In the genomic region with DNA sequence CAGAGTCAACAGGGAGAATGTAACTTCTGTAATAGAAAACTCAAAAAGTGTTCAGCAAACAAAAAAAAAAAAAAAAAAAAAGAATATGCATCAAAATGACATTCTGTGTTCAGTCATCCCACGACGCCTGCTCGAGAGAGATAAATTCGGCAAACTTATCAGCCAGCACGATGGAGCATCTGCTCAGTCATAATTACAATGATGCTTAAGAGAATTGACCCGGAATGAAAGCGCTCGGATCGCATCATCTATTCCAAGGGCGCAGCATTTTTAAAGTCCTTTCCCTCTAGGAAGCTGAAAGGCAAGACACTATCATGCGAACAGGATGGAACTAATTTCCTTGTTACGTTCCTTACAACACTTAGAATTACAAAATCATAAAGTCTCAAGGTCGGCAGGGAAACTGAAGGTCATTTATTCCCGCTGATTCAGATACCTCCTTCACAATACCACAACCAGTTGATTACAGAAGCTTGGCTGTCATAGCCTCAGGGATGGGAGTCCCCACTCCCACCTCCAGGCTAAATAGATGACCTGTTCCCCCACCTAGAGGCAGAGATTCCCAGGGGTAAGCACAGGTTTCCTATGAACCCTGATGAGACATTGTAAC, we compare ENCODE assay signal across 19 mouse cellular contexts.
DNase-seq lines count a peak whose midpoint lies in the region; ATAC-seq and TF ChIP-seq lines count a peak whose summit lies in the region.
"Had no signal": no experiment of that assay in that cellular context is flagged by ENCODE, and none has a peak within 500 bp of the region (broad histone marks: within the 10 kb centered on the region; RNA-seq: fewer than 3 reads in every experiment).

No protein-coding gene starts in this region.

- no peaks in the 10 kb centered on the region for H3K27me3 ChIP-seq in hindbrain, embryonic 16.5 days (replicated peaks; ENCODE audit: control insufficient read depth, insufficient read depth, low read length)
- no peaks in the 10 kb centered on the region for H3K27me3 ChIP-seq in hindbrain, embryonic 11.5 days (ENCODE audit: control insufficient read depth, insufficient read depth, low read length)
- no peaks in the 10 kb centered on the region for H3K27me3 ChIP-seq in midbrain, postnatal 0 days (ENCODE audit: insufficient read depth, low read length)
- no peaks in the 10 kb centered on the region for H3K27me3 ChIP-seq in midbrain, embryonic 10.5 days (ENCODE audit: low read depth, poor library complexity, severe bottlenecking)
- H3K27me3 ChIP-seq in MEL (ENCODE audit: control insufficient read depth in 1 of 2, insufficient read depth in 2 of 2, low read length in 2 of 2) = 0 out of 4 replicates have a peak, but pooled peaks cover 0 to 2% of the 10 kb centered on the region in 2 experiments
- H3K27me3 ChIP-seq: CH12.LX; forebrain, embryonic 13.5 days; heart, embryonic 13.5 days had no signal

- no peak for DNase-seq in hindbrain, embryonic 11.5 days (ENCODE audit: low spot score)
- DNase-seq in midbrain, postnatal 0 days (ENCODE audit: low spot score) = peak; percentile 50
- DNase-seq in midbrain, embryonic 10.5 days (ENCODE audit: low spot score) = no peak
- DNase-seq in MEL (ENCODE audit: low read depth, low spot score) = peak; percentile 7
- peak; percentile 41 for DNase-seq in brain, adult 2 months (ENCODE audit: low read depth, low spot score)
- DNase-seq in right cerebral cortex, postnatal 10 days (ENCODE audit: low spot score in 2 of 2) = no peak
- DNase-seq: adrenal gland, adult 8-10 months; adrenal gland, postnatal 36 days; cerebellum, adult 18-20 months; cerebellum, adult 9-11 months; forebrain, postnatal 0 days; gastrocnemius, postnatal 25 days; heart, postnatal 4 days had no signal

- 59% methylated on average over 14 of the region's 14 CpGs for WGBS in hindbrain, embryonic 16.5 days
- whole genome bisulfite sequencing in hindbrain, embryonic 11.5 days = 89% methylated on average over 14 of the region's 14 CpGs
- WGBS in midbrain, postnatal 0 days = 77% methylated on average over 14 of the region's 14 CpGs
- 95% methylated on average over 14 of the region's 14 CpGs for WGBS in midbrain, embryonic 10.5 days

- H3K4me3 ChIP-seq in hindbrain, embryonic 16.5 days (ENCODE audit: low read length) = no peak overlapping the region
- no peak overlapping the region for H3K4me3 ChIP-seq in hindbrain, embryonic 11.5 days (ENCODE audit: low read depth, low read length)
- no peak overlapping the region for H3K4me3 ChIP-seq in midbrain, postnatal 0 days (ENCODE audit: low read depth, low read length)
- no peak overlapping the region for H3K4me3 ChIP-seq in midbrain, embryonic 10.5 days
- H3K4me3 ChIP-seq in MEL (ENCODE audit: control insufficient read depth in 1 of 2, insufficient read depth in 1 of 2, low read depth in 2 of 2, low read length in 2 of 2) = no peak overlapping the region
- H3K4me3 ChIP-seq: embryonic facial prominence, embryonic 10.5 days; forebrain, embryonic 13.5 days; heart, embryonic 13.5 days had no signal

- no peak for TF ChIP-seq POLR2A in MEL (IDR thresholded peaks at IDR 0.05; ENCODE audit: control insufficient read depth in 1 of 2, insufficient read depth in 1 of 2, low read depth in 1 of 2, low read length in 2 of 2, poor library complexity in 1 of 2)

- no peaks in the 10 kb centered on the region for H3K36me3 ChIP-seq in hindbrain, embryonic 16.5 days (ENCODE audit: control insufficient read depth, insufficient read depth, low read length)
- H3K36me3 ChIP-seq in hindbrain, embryonic 11.5 days (ENCODE audit: control insufficient read depth, insufficient read depth, low read length) = no peaks in the 10 kb centered on the region
- H3K36me3 ChIP-seq in midbrain, postnatal 0 days (ENCODE audit: insufficient read depth, low read length) = no peaks in the 10 kb centered on the region
- H3K36me3 ChIP-seq in midbrain, embryonic 10.5 days = no peaks in the 10 kb centered on the region
- no peaks in the 10 kb centered on the region for H3K36me3 ChIP-seq in MEL (ENCODE audit: control insufficient read depth in 1 of 2, insufficient read depth in 2 of 2, low read length in 2 of 2)
- H3K36me3 ChIP-seq: heart, embryonic 13.5 days had no signal

- H3K9ac ChIP-seq in hindbrain, embryonic 16.5 days (ENCODE audit: low read depth, low read length) = no peak overlapping the region
- no peak overlapping the region for H3K9ac ChIP-seq in hindbrain, embryonic 11.5 days (ENCODE audit: low read depth, low read length)
- no peak overlapping the region for H3K9ac ChIP-seq in midbrain, postnatal 0 days (replicated peaks; ENCODE audit: low read length, poor library complexity, severe bottlenecking)
- H3K9ac ChIP-seq in MEL (ENCODE audit: control insufficient read depth, low read depth, low read length, poor library complexity, severe bottlenecking) = no peak overlapping the region
- H3K9ac ChIP-seq: forebrain, embryonic 13.5 days; forebrain, postnatal 0 days; heart, embryonic 13.5 days had no signal

- ATAC-seq in hindbrain, embryonic 16.5 days = peak; percentile 30; the same call in 1 of the 2 replicates
- no peak for ATAC-seq in hindbrain, embryonic 11.5 days (ENCODE audit: low FRiP score)
- ATAC-seq in midbrain, postnatal 0 days (ENCODE audit: low FRiP score) = no peak
- ATAC-seq: forebrain, embryonic 13.5 days; forebrain, postnatal 0 days; intestine, embryonic 16.5 days had no signal

- no peaks in the 10 kb centered on the region for H3K79me2 ChIP-seq in MEL (ENCODE audit: control insufficient read depth, insufficient read depth, low read length, poor library complexity)

- H3K27ac ChIP-seq in hindbrain, embryonic 16.5 days (ENCODE audit: low read depth, low read length) = no peak overlapping the region
- H3K27ac ChIP-seq in hindbrain, embryonic 11.5 days (ENCODE audit: low read depth, low read length) = no peak overlapping the region
- H3K27ac ChIP-seq in midbrain, postnatal 0 days (ENCODE audit: low read depth, low read length) = no peak overlapping the region
- no peak overlapping the region for H3K27ac ChIP-seq in midbrain, embryonic 10.5 days (replicated peaks)
- no peak overlapping the region for H3K27ac ChIP-seq in MEL (ENCODE audit: control insufficient read depth, low read depth, low read length)
- H3K27ac ChIP-seq: embryonic facial prominence, embryonic 10.5 days; forebrain, embryonic 13.5 days; heart, embryonic 13.5 days had no signal

- TF ChIP-seq RAD21 in MEL (IDR thresholded peaks at IDR 0.05; ENCODE audit: low read depth, low read length) = no peak

- no peak for TF ChIP-seq EP300 in MEL (IDR thresholded peaks at IDR 0.05; ENCODE audit: low read depth in 1 of 2, low read length in 2 of 2)

- H3K4me2 ChIP-seq in hindbrain, embryonic 16.5 days (ENCODE audit: low read length) = no peak overlapping the region
- no peak overlapping the region for H3K4me2 ChIP-seq in hindbrain, embryonic 11.5 days (replicated peaks; ENCODE audit: low read depth, low read length)
- H3K4me2 ChIP-seq in midbrain, postnatal 0 days (ENCODE audit: low read depth, low read length, poor library complexity, severe bottlenecking) = no peak overlapping the region
- H3K4me2 ChIP-seq: forebrain, embryonic 13.5 days; heart, embryonic 13.5 days had no signal

- H3K4me1 ChIP-seq in hindbrain, embryonic 16.5 days (ENCODE audit: control insufficient read depth, insufficient read depth, low read depth, low read length) = no peaks in the 10 kb centered on the region
- H3K4me1 ChIP-seq in hindbrain, embryonic 11.5 days (replicated peaks; ENCODE audit: control insufficient read depth, insufficient read depth, low read length) = no peaks in the 10 kb centered on the region
- no peaks in the 10 kb centered on the region for H3K4me1 ChIP-seq in midbrain, postnatal 0 days (ENCODE audit: insufficient read depth, low read length)
- H3K4me1 ChIP-seq in midbrain, embryonic 10.5 days = no peaks in the 10 kb centered on the region
- no peaks in the 10 kb centered on the region for H3K4me1 ChIP-seq in MEL (ENCODE audit: control insufficient read depth in 1 of 2, insufficient read depth in 2 of 2, low read length in 2 of 2)
- H3K4me1 ChIP-seq: embryonic facial prominence, embryonic 10.5 days; forebrain, embryonic 13.5 days; heart, embryonic 13.5 days had no signal

- TF ChIP-seq CTCF in midbrain, postnatal 0 days (IDR thresholded peaks at IDR 0.05) = no peak
- TF ChIP-seq CTCF in MEL (IDR thresholded peaks at IDR 0.05 in 2 of 3, conservative IDR thresholded peaks at IDR 0.05 in 1 of 3; ENCODE audit: control insufficient read depth in 1 of 3, insufficient read depth in 1 of 3, low read depth in 2 of 3, low read length in 3 of 3, poor library complexity in 1 of 3, severe bottlenecking in 1 of 3) = no peak

- H3K9me3 ChIP-seq in hindbrain, embryonic 16.5 days (ENCODE audit: control insufficient read depth, low read length) = no peaks in the 10 kb centered on the region
- H3K9me3 ChIP-seq in hindbrain, embryonic 11.5 days (ENCODE audit: control insufficient read depth, low read length) = no peaks in the 10 kb centered on the region
- no peaks in the 10 kb centered on the region for H3K9me3 ChIP-seq in midbrain, postnatal 0 days (ENCODE audit: low read length)
- peaks cover 19% of the 10 kb centered on the region for H3K9me3 ChIP-seq in midbrain, embryonic 10.5 days (replicated peaks)
- H3K9me3 ChIP-seq in MEL (replicated peaks; ENCODE audit: insufficient read depth, low read length) = no peaks in the 10 kb centered on the region

TF ChIP-seq in MEL, 35 proteins besides CTCF, POLR2A, EP300 and RAD21:
- TF ChIP-seq TCF12 (IDR thresholded peaks at IDR 0.05; ENCODE audit: low read depth, low read length) = 0 out of 2 replicates have a peak, but pooled peaks have one; percentile 12
- TF ChIP-seq ZNF384 (IDR thresholded peaks at IDR 0.05; ENCODE audit: low read depth, low read length) = peak; percentile 50; the same call in 1 of the 2 replicates
- TF ChIP-seq TAL1 (IDR thresholded peaks at IDR 0.05; ENCODE audit: low read length) = no peak

Comparison
In these comparisons a context has a peak if more than half of its experiments do, and no peak if none do; other contexts are left out.
1. DNase-seq: peak in midbrain, postnatal 0 days (single experiment), MEL (single experiment) and brain, adult 2 months (single experiment); none in hindbrain, embryonic 11.5 days (single experiment), midbrain, embryonic 10.5 days (single experiment) and right cerebral cortex, postnatal 10 days (0 of 2).